Mouse (Mus musculus) liver, postnatal 0 days (tissue): Measurements from ENCODE around the gene Folr2. TPM values are rescaled to one million over a fixed set of nuclear protein-coding genes. Genes with fewer than 3 reads are reported as not detected.

Experiments used
- ATAC-seq: fragments of 200-750 bp; cut with Nextera tagmentation; 2 replicates; pipeline ENCODE4 v1.8.0; 2017; ENCODE audit warnings: mild to moderate bottlenecking, moderate library complexity
- DNase-seq: peaks from one replicate; pipeline ENCODE4 v3.0.0-alpha.2; 2016
- H3K27ac ChIP-seq: fragments of 300-500 bp; sonication (generic); 2 replicates; pipeline ENCODE4 v1.5.1; 2014; ENCODE audit warnings: antibody characterized with exemption, moderate library complexity, mild to moderate bottlenecking, low read depth
- H3K27me3 ChIP-seq: fragments of 300-500 bp; sonication (generic); 2 replicates; pipeline ENCODE4 v1.6.1; 2014; ENCODE audit warnings: low read length, control low read depth, mixed read lengths; ENCODE audit not compliant: insufficient read depth
- H3K36me3 ChIP-seq: fragments of 300-500 bp; sonication (generic); replicated peaks from 2 replicates; pipeline ENCODE4 v1.6.1; 2014; ENCODE audit warnings: mild to moderate bottlenecking, control low read depth, low read length, moderate library complexity, mixed read lengths; ENCODE audit not compliant: insufficient read depth
- H3K4me1 ChIP-seq: fragments of 300-500 bp; sonication (generic); 2 replicates; pipeline ENCODE4 v1.6.1; 2014; ENCODE audit warnings: antibody characterized with exemption, mild to moderate bottlenecking, control low read depth; ENCODE audit not compliant: insufficient read depth
- H3K4me2 ChIP-seq: fragments of 300-500 bp; sonication (generic); 2 replicates; pipeline ENCODE4 v1.6.1; 2014; ENCODE audit warnings: low read depth, mild to moderate bottlenecking, low read length, moderate library complexity, mixed read lengths
- H3K4me3 ChIP-seq: fragments of 300-500 bp; sonication (generic); 2 replicates; pipeline ENCODE4 v1.5.1; 2014; ENCODE audit warnings: low read depth, low read length
- H3K9ac ChIP-seq: fragments of 300-500 bp; sonication (generic); replicated peaks from 2 replicates; pipeline ENCODE4 v1.6.1; 2014; ENCODE audit warnings: mild to moderate bottlenecking, moderate library complexity
- H3K9me3 ChIP-seq: fragments of 300-500 bp; sonication (generic); 2 replicates; pipeline ENCODE4 v1.6.1; 2016; ENCODE audit warnings: mild to moderate bottlenecking, control low read depth, low read length, mixed read lengths
- CTCF ChIP-seq: sonication (generic); IDR thresholded peaks from 2 replicates; pipeline ENCODE4 v1.5.1; 2016; ENCODE audit warnings: antibody characterized with exemption, low read depth
- EP300 ChIP-seq: IDR thresholded peaks from 2 replicates; pipeline ENCODE4 v1.6.1; 2016; ENCODE audit warnings: antibody characterized with exemption, low read depth, mild to moderate bottlenecking
- WGBS: fragments of 180-500 bp; shearing (Covaris S2); extraction: QIAGEN DNeasy Blood & Tissue Kit; methylation state at CpG from one replicate; pipeline ENCODE4 v1.1.7; 2014; ENCODE audit not compliant: insufficient replicate concordance; 5-methylcytosine and 5-hydroxymethylcytosine counted together
- polyA plus RNA-seq: library from polyadenylated mRNA; unstranded; fragments of >200 nt; fragmentation: Nextera tagmentation; extraction: Ambion mirVana; gene quantifications from 2 replicates; pipeline ENCODE4 v1.2.1, GENCODE M21; 2015

Gene Folr2
- polyA plus RNA-seq, 1 experiment from 2014 or later: 9.0 TPM

GRCm38 (mm10) chr7:101868241-101869162 is 11.5 kb upstream of the Folr2 start:
- Histone ChIP-seq H3K4me3 (no peak overlapping the region), H3K4me2 (no peak overlapping the region)
- no peak for DNase-seq

GRCm38 (mm10) chr7:101867482-101867881 is 10.5 kb upstream of the Folr2 start:
- Histone ChIP-seq H3K27me3 (no peaks in the 10 kb centered on the region), H3K4me1 (no peaks in the 10 kb centered on the region), H3K36me3 (no peaks in the 10 kb centered on the region), H3K4me3 (no peak overlapping the region), H3K9ac (no peak overlapping the region), H3K27ac (no peak overlapping the region), H3K4me2 (no peak overlapping the region), H3K9me3 (no peaks in the 10 kb centered on the region)
- WGBS: 72% methylated on average over 4 of the region's 4 CpGs
- TF ChIP-seq EP300: no peak
- no peak for TF ChIP-seq CTCF
- ATAC-seq (no peak), DNase-seq (no peak)

More at GRCm38 (mm10) chr7:101868241-101869162, 11.5 kb upstream of the Folr2 start:
- H3K4me1 ChIP-seq: no peaks in the 10 kb centered on the region
- H3K27ac ChIP-seq: no peak overlapping the region
- no peaks in the 10 kb centered on the region for H3K27me3 ChIP-seq
- no peak overlapping the region for H3K9ac ChIP-seq
- H3K9me3 ChIP-seq: no peaks in the 10 kb centered on the region
- TF ChIP-seq CTCF (no peak), EP300 (no peak)
- no peaks in the 10 kb centered on the region for H3K36me3 ChIP-seq
- no peak for ATAC-seq
- 73% methylated on average over 13 of the region's 13 CpGs for WGBS

- H3K4me2 ChIP-seq: no peak overlapping the region
- no peaks in the 10 kb centered on the region for H3K9me3 ChIP-seq
- 80% methylated on average over 11 of the region's 11 CpGs for WGBS
- H3K36me3 ChIP-seq: no peaks in the 10 kb centered on the region
- DNase-seq (no peak), ATAC-seq (no peak)
- H3K27me3 ChIP-seq: no peaks in the 10 kb centered on the region
- H3K9ac ChIP-seq: no peak overlapping the region
- no peak overlapping the region for H3K4me3 ChIP-seq
- no peak for TF ChIP-seq CTCF
- no peak for TF ChIP-seq EP300
- no peak overlapping the region for H3K27ac ChIP-seq
- H3K4me1 ChIP-seq: no peaks in the 10 kb centered on the region
Measured at GRCm38 (mm10) chr7:101866491-101867265, 9.7 kb upstream of the Folr2 start.

GRCm38 (mm10) chr7:101863415-101863814 is 6.4 kb upstream of the Folr2 start, which contains the start of gene Anapc15:
Gene Anapc15, plus strand, starts transcription at chr7:101863715.
- ATAC-seq: no peak
- WGBS: 50% methylated on average over 3 of the region's 3 CpGs
- no peak for TF ChIP-seq EP300
- TF ChIP-seq CTCF: no peak

GRCm38 (mm10) chr7:101862291-101862690 is 5.3 kb upstream of the Folr2 start:
- no peaks in the 10 kb centered on the region for H3K9me3 ChIP-seq
- no peak for ATAC-seq
- no peak overlapping the region for H3K4me2 ChIP-seq
- no peaks in the 10 kb centered on the region for H3K36me3 ChIP-seq
- DNase-seq: no peak
- H3K27ac ChIP-seq: no peak overlapping the region
- 71% methylated on average over 3 of the region's 3 CpGs for WGBS
- H3K4me3 ChIP-seq: no peak overlapping the region
- H3K4me1 ChIP-seq: no peaks in the 10 kb centered on the region
- H3K9ac ChIP-seq: no peak overlapping the region
- no peaks in the 10 kb centered on the region for H3K27me3 ChIP-seq
- TF ChIP-seq EP300 (no peak), CTCF (no peak)

More at GRCm38 (mm10) chr7:101863415-101863814, 6.4 kb upstream of the Folr2 start, which contains the start of gene Anapc15:
- Histone ChIP-seq H3K4me3 (no peak within 1 kb of the TSS), H3K9ac (no peak within 1 kb of the TSS), H3K27me3 (no peaks in the 10 kb centered on the region), H3K36me3 (no peaks in the 10 kb centered on the region), H3K27ac (no peak within 1 kb of the TSS), H3K9me3 (no peaks in the 10 kb centered on the region), H3K4me1 (no peaks in the 10 kb centered on the region), H3K4me2 (no peak within 1 kb of the TSS)
- DNase-seq: no peak

- DNase-seq (no peak), ATAC-seq (no peak)
- TF ChIP-seq CTCF: no peak
- TF ChIP-seq EP300: no peak
- no peaks in the 10 kb centered on the region for H3K27me3 ChIP-seq
- H3K9ac ChIP-seq: no peak overlapping the region
- H3K36me3 ChIP-seq: no peaks in the 10 kb centered on the region
- no peaks in the 10 kb centered on the region for H3K4me1 ChIP-seq
- no peak overlapping the region for H3K4me3 ChIP-seq
- H3K4me2 ChIP-seq: no peak overlapping the region
- no peak overlapping the region for H3K27ac ChIP-seq
- no peaks in the 10 kb centered on the region for H3K9me3 ChIP-seq
Measured at GRCm38 (mm10) chr7:101860978-101861377, 4.0 kb upstream of the Folr2 start.
